Mouse (Mus musculus): ENCODE results near the gene Ctsh. TPM values are rescaled to one million over a fixed set of nuclear protein-coding genes. Genes with fewer than 3 reads are reported as not detected.
"Not testable (repeated sequence)": the region's sequence is repeated elsewhere in the genome, so short reads cannot be mapped to it uniquely, and the experiment has no call there.

Ctsh gene
- total RNA-seq (2021): 10 to 100 TPM; 15.2 to 18.1 TPM

- no peak for DNase-seq (ENCODE audit: extremely low spot score in 1 of 2, low spot score in 1 of 2)
These were observed at the start of gene Ctsh for GRCm38 (mm10) chr9:90053852-90054251. Ctsh (plus strand) TSS chr9:90054152.

GRCm38 (mm10) chr9:90006432-90006831 lies 47.5 kb upstream of the Ctsh start:
- DNase-seq (ENCODE audit: extremely low spot score in 1 of 2, low spot score in 1 of 2): no peak

GRCm38 (mm10) chr9:90007094-90007493 lies 46.9 kb upstream of the Ctsh start:
- DNase-seq (ENCODE audit: extremely low spot score in 1 of 2, low spot score in 1 of 2): no peak

GRCm38 (mm10) chr9:90008138-90008537 lies 45.8 kb upstream of the Ctsh start:
- no peak for DNase-seq (ENCODE audit: extremely low spot score in 1 of 2, low spot score in 1 of 2)

GRCm38 (mm10) chr9:90011849-90012248 lies 42.1 kb upstream of the Ctsh start:
- no peak for DNase-seq (ENCODE audit: extremely low spot score in 1 of 2, low spot score in 1 of 2)

GRCm38 (mm10) chr9:90014649-90015048 lies 39.3 kb upstream of the Ctsh start:
- DNase-seq (ENCODE audit: extremely low spot score in 1 of 2, low spot score in 1 of 2): no peak

GRCm38 (mm10) chr9:90016204-90016603 lies 37.7 kb upstream of the Ctsh start:
- no peak for DNase-seq (ENCODE audit: extremely low spot score in 1 of 2, low spot score in 1 of 2)

- DNase-seq (ENCODE audit: extremely low spot score in 1 of 2, low spot score in 1 of 2): peak; percentile 18 to 51
These were observed 33.1 kb upstream of the Ctsh start for GRCm38 (mm10) chr9:90020866-90021265.

GRCm38 (mm10) chr9:90021442-90021841 lies 32.5 kb upstream of the Ctsh start:
- no peak for DNase-seq (ENCODE audit: extremely low spot score in 1 of 2, low spot score in 1 of 2)

- DNase-seq (ENCODE audit: extremely low spot score in 1 of 2, low spot score in 1 of 2): no peak
These were observed 26.2 kb upstream of the Ctsh start for GRCm38 (mm10) chr9:90027709-90028108.

GRCm38 (mm10) chr9:90033922-90034321 lies 20.0 kb upstream of the Ctsh start:
- no peak for DNase-seq (ENCODE audit: extremely low spot score in 1 of 2, low spot score in 1 of 2)

GRCm38 (mm10) chr9:90035168-90035567 lies 18.8 kb upstream of the Ctsh start:
- no peak for DNase-seq (ENCODE audit: extremely low spot score in 1 of 2, low spot score in 1 of 2)

- DNase-seq (ENCODE audit: extremely low spot score in 1 of 2, low spot score in 1 of 2): no peak
These were observed 18.2 kb upstream of the Ctsh start for GRCm38 (mm10) chr9:90035794-90036193.

- no peak for DNase-seq (ENCODE audit: extremely low spot score in 1 of 2, low spot score in 1 of 2)
These were observed 17.6 kb upstream of the Ctsh start for GRCm38 (mm10) chr9:90036313-90036712.

GRCm38 (mm10) chr9:90038535-90038934 lies 15.4 kb upstream of the Ctsh start:
- no peak for DNase-seq (ENCODE audit: extremely low spot score in 1 of 2, low spot score in 1 of 2)

GRCm38 (mm10) chr9:90040916-90041315 lies 13.0 kb upstream of the Ctsh start:
- DNase-seq (ENCODE audit: extremely low spot score in 1 of 2, low spot score in 1 of 2): no peak

- DNase-seq (ENCODE audit: extremely low spot score in 1 of 2, low spot score in 1 of 2): no peak
These were observed 12.4 kb upstream of the Ctsh start for GRCm38 (mm10) chr9:90041556-90041955.

- DNase-seq (ENCODE audit: extremely low spot score in 1 of 2, low spot score in 1 of 2): not testable (repeated sequence)
These were observed 11.0 kb upstream of the Ctsh start for GRCm38 (mm10) chr9:90042906-90043305.

- DNase-seq (ENCODE audit: extremely low spot score in 1 of 2, low spot score in 1 of 2): no peak
These were observed 8.8 kb upstream of the Ctsh start for GRCm38 (mm10) chr9:90045191-90045590.

GRCm38 (mm10) chr9:90047937-90048627 lies 5.9 kb upstream of the Ctsh start:
- DNase-seq (ENCODE audit: extremely low spot score in 1 of 2, low spot score in 1 of 2): no peak

GRCm38 (mm10) chr9:90054371-90055145 lies 606 bp downstream of the Ctsh start:
- no peak for DNase-seq (ENCODE audit: extremely low spot score in 1 of 2, low spot score in 1 of 2)

GRCm38 (mm10) chr9:90055409-90055808 lies 1.5 kb downstream of the Ctsh start:
- DNase-seq (ENCODE audit: extremely low spot score in 1 of 2, low spot score in 1 of 2): no peak

Measured in layer of hippocampus, postnatal 25 days (tissue).